Mouse (Mus musculus) midbrain, embryonic 12.5 days (tissue): ENCODE measurements around the gene Ssbp4. TPM values are rescaled to one million over a fixed set of nuclear protein-coding genes. Genes with fewer than 3 reads are reported as not detected.

Source experiments
- ATAC-seq: fragments of 200-750 bp; cut with Nextera tagmentation; 2 replicates; pipeline ENCODE4 v1.8.0; 2017; ENCODE audit warnings: low read depth, moderate TSS enrichment, moderate library complexity; ENCODE audit not compliant: low FRiP score
- H3K27ac ChIP-seq: fragments of 300-500 bp; sonication (generic); replicated peaks from 2 replicates; pipeline ENCODE4 v1.5.1; 2016; ENCODE audit warnings: mild to moderate bottlenecking
- H3K27me3 ChIP-seq: fragments of 300-500 bp; sonication (generic); 2 replicates; pipeline ENCODE4 v1.6.1; 2016; ENCODE audit warnings: mild to moderate bottlenecking
- H3K36me3 ChIP-seq: fragments of 300-500 bp; sonication (generic); 2 replicates; pipeline ENCODE4 v1.6.1; 2016
- H3K4me1 ChIP-seq: fragments of 300-500 bp; sonication (generic); 2 replicates; pipeline ENCODE4 v1.6.1; 2016
- H3K4me2 ChIP-seq: fragments of 300-500 bp; sonication (generic); replicated peaks from 2 replicates; pipeline ENCODE4 v1.6.1; 2016; ENCODE audit warnings: mild to moderate bottlenecking, moderate library complexity
- H3K4me3 ChIP-seq: fragments of 300-500 bp; sonication (generic); 2 replicates; pipeline ENCODE4 v1.5.1; 2016; ENCODE audit warnings: mild to moderate bottlenecking
- H3K9ac ChIP-seq: fragments of 300-500 bp; sonication (generic); replicated peaks from 2 replicates; pipeline ENCODE4 v1.6.1; 2016; ENCODE audit warnings: mild to moderate bottlenecking, moderate library complexity
- H3K9me3 ChIP-seq: fragments of 300-500 bp; sonication (generic); 2 replicates; pipeline ENCODE4 v1.6.1; 2016; ENCODE audit warnings: mild to moderate bottlenecking
- WGBS: fragments of 180-500 bp; shearing (Covaris S2); methylation state at CpG from one replicate; pipeline ENCODE4 v1.1.7; 2016; 5-methylcytosine and 5-hydroxymethylcytosine counted together
- polyA plus RNA-seq: library from polyadenylated mRNA; unstranded; fragments of >200 nt; fragmentation: Nextera tagmentation; extraction: Ambion mirVana; gene quantifications from 2 replicates; pipeline ENCODE4 v1.2.1, GENCODE M21; 2016

Gene Ssbp4
- polyA plus RNA-seq = 115 and 118 TPM in 2 replicates

- Histone ChIP-seq H3K27me3 (peaks cover 5% of the 10 kb centered on the region), H3K4me2 (peak within 1 kb of the TSS; percentile 90), H3K27ac (peak within 1 kb of the TSS; percentile 93), H3K4me3 (peak within 1 kb of the TSS; percentile 81), H3K36me3 (no peaks in the 10 kb centered on the region), H3K9ac (peak within 1 kb of the TSS; percentile 87), H3K4me1 (peaks cover 65% of the 10 kb centered on the region), H3K9me3 (no peaks in the 10 kb centered on the region)
- 5% methylated on average over 26 of the region's 26 CpGs for WGBS
- ATAC-seq = no peak; the same call in 1 of the 2 replicates
Measured at GRCm38 (mm10) chr8:70608749-70609367, at the start of gene Ssbp4. TSS of gene Ssbp4 (minus strand) at chr8:70608872.

GRCm38 (mm10) chr8:70657739-70658138 lies 49.1 kb upstream of the Ssbp4 start:
- H3K36me3 ChIP-seq = peaks cover 5% of the 10 kb centered on the region; the same call in 1 of the 2 replicates
- H3K4me3 ChIP-seq = peak overlapping the region; percentile 76
- H3K27ac ChIP-seq = peak overlapping the region; percentile 96
- H3K4me2 ChIP-seq = peak overlapping the region; percentile 86
- peaks cover 61% of the 10 kb centered on the region for H3K4me1 ChIP-seq
- no peak for ATAC-seq
- WGBS = 84% methylated on average over 2 of the region's 2 CpGs
- H3K9ac ChIP-seq = peak overlapping the region; percentile 85
- no peaks in the 10 kb centered on the region for H3K9me3 ChIP-seq
- H3K27me3 ChIP-seq = no peaks in the 10 kb centered on the region

- H3K27me3 ChIP-seq = no peaks in the 10 kb centered on the region
- no peak for ATAC-seq
- H3K9ac ChIP-seq = 0 out of 2 replicates have a peak overlapping the region, but pooled peaks have one; percentile 85
- peak overlapping the region; percentile 86 for H3K4me2 ChIP-seq
- no peaks in the 10 kb centered on the region for H3K9me3 ChIP-seq
- peaks cover 11% of the 10 kb centered on the region for H3K36me3 ChIP-seq
- WGBS = 94% methylated on average over 3 of the region's 3 CpGs
- peak overlapping the region; percentile 96 for H3K27ac ChIP-seq
- peaks cover 61% of the 10 kb centered on the region for H3K4me1 ChIP-seq
- H3K4me3 ChIP-seq = peak overlapping the region; percentile 76
Measured at GRCm38 (mm10) chr8:70657214-70657613, 48.5 kb upstream of the Ssbp4 start.

- 20% methylated on average over 13 of the region's 13 CpGs for WGBS
- H3K4me1 ChIP-seq = peaks cover 61% of the 10 kb centered on the region
Measured at GRCm38 (mm10) chr8:70656193-70656790, 47.6 kb upstream of the Ssbp4 start.

GRCm38 (mm10) chr8:70655469-70655868 lies 46.8 kb upstream of the Ssbp4 start:
- H3K27ac ChIP-seq = peak overlapping the region; percentile 96
- no peak overlapping the region; the same call in 1 of the 2 replicates for H3K4me2 ChIP-seq
- peaks cover 60% of the 10 kb centered on the region for H3K4me1 ChIP-seq
- H3K9ac ChIP-seq = no peak overlapping the region
- H3K9me3 ChIP-seq = no peaks in the 10 kb centered on the region
- H3K4me3 ChIP-seq = no peak overlapping the region
- ATAC-seq = no peak
- WGBS = 9% methylated on average over 2 of the region's 2 CpGs
- H3K27me3 ChIP-seq = no peaks in the 10 kb centered on the region
- H3K36me3 ChIP-seq = peaks cover 28% of the 10 kb centered on the region

More at GRCm38 (mm10) chr8:70656193-70656790, 47.6 kb upstream of the Ssbp4 start:
- Histone ChIP-seq H3K36me3 (peaks cover 20% of the 10 kb centered on the region), H3K4me3 (no peak overlapping the region), H3K9ac (peak overlapping the region; percentile 28; the same call in 1 of the 2 replicates), H3K4me2 (peak overlapping the region; percentile 30; the same call in 1 of the 2 replicates), H3K27ac (peak overlapping the region; percentile 96), H3K9me3 (no peaks in the 10 kb centered on the region), H3K27me3 (no peaks in the 10 kb centered on the region)
- ATAC-seq = peak; percentile 52

- no peak overlapping the region for H3K4me3 ChIP-seq
- no peak overlapping the region for H3K9ac ChIP-seq
- peaks cover 60% of the 10 kb centered on the region for H3K4me1 ChIP-seq
- no peak for ATAC-seq
- H3K27ac ChIP-seq = 0 out of 2 replicates have a peak overlapping the region, but pooled peaks have one; percentile 11
- WGBS = 62% methylated on average over 1 of the region's 1 CpGs
- no peaks in the 10 kb centered on the region for H3K27me3 ChIP-seq
- H3K36me3 ChIP-seq = peaks cover 39% of the 10 kb centered on the region
- H3K4me2 ChIP-seq = no peak overlapping the region
- no peaks in the 10 kb centered on the region for H3K9me3 ChIP-seq
Measured at GRCm38 (mm10) chr8:70654121-70654520, 45.4 kb upstream of the Ssbp4 start.

GRCm38 (mm10) chr8:70653226-70653625 lies 44.6 kb upstream of the Ssbp4 start:
- no peak for ATAC-seq
- Histone ChIP-seq H3K4me1 (peaks cover 56% of the 10 kb centered on the region), H3K9me3 (no peaks in the 10 kb centered on the region), H3K4me3 (no peak overlapping the region), H3K9ac (no peak overlapping the region), H3K27me3 (no peaks in the 10 kb centered on the region), H3K36me3 (peaks cover 39% of the 10 kb centered on the region), H3K4me2 (no peak overlapping the region), H3K27ac (peak overlapping the region; percentile 25; the same call in 1 of the 2 replicates)
- 47% methylated on average over 2 of the region's 2 CpGs for WGBS

- Histone ChIP-seq H3K9ac (no peak overlapping the region), H3K27ac (0 out of 2 replicates have a peak overlapping the region, but pooled peaks have one; percentile 6), H3K27me3 (no peaks in the 10 kb centered on the region), H3K9me3 (no peaks in the 10 kb centered on the region), H3K36me3 (peaks cover 39% of the 10 kb centered on the region), H3K4me2 (no peak overlapping the region), H3K4me3 (no peak overlapping the region), H3K4me1 (peaks cover 37% of the 10 kb centered on the region)
- 93% methylated on average over 17 of the region's 17 CpGs for WGBS
- no peak for ATAC-seq
Measured at GRCm38 (mm10) chr8:70650351-70650750, 41.7 kb upstream of the Ssbp4 start.

- peaks cover 35% of the 10 kb centered on the region for H3K36me3 ChIP-seq
- no peak overlapping the region for H3K4me2 ChIP-seq
- no peaks in the 10 kb centered on the region for H3K27me3 ChIP-seq
- H3K4me1 ChIP-seq = peaks cover 31% of the 10 kb centered on the region
- peak overlapping the region; percentile 66 for H3K27ac ChIP-seq
- H3K9me3 ChIP-seq = no peaks in the 10 kb centered on the region
- ATAC-seq = peak; percentile 53
- H3K4me3 ChIP-seq = no peak overlapping the region
- H3K9ac ChIP-seq = no peak overlapping the region
- 75% methylated on average over 4 of the region's 4 CpGs for WGBS
Measured at GRCm38 (mm10) chr8:70649324-70649723, 40.7 kb upstream of the Ssbp4 start.

GRCm38 (mm10) chr8:70648921-70649320 lies 40.2 kb upstream of the Ssbp4 start:
- H3K36me3 ChIP-seq = peaks cover 35% of the 10 kb centered on the region
- H3K27ac ChIP-seq = peak overlapping the region; percentile 66
- peaks cover 31% of the 10 kb centered on the region for H3K4me1 ChIP-seq
- 62% methylated on average over 3 of the region's 3 CpGs for WGBS
- H3K4me3 ChIP-seq = no peak overlapping the region
- H3K4me2 ChIP-seq = no peak overlapping the region
- H3K27me3 ChIP-seq = no peaks in the 10 kb centered on the region
- no peak overlapping the region for H3K9ac ChIP-seq
- no peaks in the 10 kb centered on the region for H3K9me3 ChIP-seq
- ATAC-seq = no peak

GRCm38 (mm10) chr8:70648164-70648442 lies 39.4 kb upstream of the Ssbp4 start:
- H3K4me2 ChIP-seq = no peak overlapping the region
- peak overlapping the region; percentile 66; the same call in 1 of the 2 replicates for H3K27ac ChIP-seq
- no peak for ATAC-seq
- H3K9ac ChIP-seq = no peak overlapping the region
- H3K27me3 ChIP-seq = no peaks in the 10 kb centered on the region
- H3K36me3 ChIP-seq = peaks cover 35% of the 10 kb centered on the region
- H3K9me3 ChIP-seq = no peaks in the 10 kb centered on the region
- 55% methylated on average over 1 of the region's 1 CpGs for WGBS
- peaks cover 27% of the 10 kb centered on the region for H3K4me1 ChIP-seq
- no peak overlapping the region for H3K4me3 ChIP-seq
